Mouse (Mus musculus): ENCODE data around the gene Ap4s1.

DNA sequence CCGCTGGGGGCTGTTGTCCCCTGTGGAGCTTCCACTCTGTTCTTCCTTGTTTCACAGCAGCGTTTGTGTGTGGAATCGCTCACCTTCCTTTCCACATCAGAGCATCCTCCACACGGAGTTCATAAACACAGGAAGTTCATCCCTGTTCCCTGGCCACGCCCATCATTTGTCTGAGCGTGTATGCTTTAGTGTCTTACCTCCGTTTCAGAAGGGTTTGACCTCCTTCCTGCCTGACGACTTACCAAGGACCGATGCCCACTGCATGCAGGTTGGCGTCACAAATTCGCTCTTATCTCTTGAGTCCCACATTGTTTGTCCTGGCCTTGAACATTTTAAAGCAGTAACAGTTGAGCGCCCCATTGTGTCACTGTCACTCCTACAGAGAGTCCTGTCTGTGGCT lies 14.9 kb downstream of the Ap4s1 start:
- no peak for TF ChIP-seq CTCF (IDR thresholded peaks at IDR 0.05; ENCODE audit: extremely low read depth, insufficient read length, insufficient replicate concordance, low read depth, low read length)
- no peak for TF ChIP-seq POLR2A (IDR thresholded peaks at IDR 0.05; ENCODE audit: low read depth, low read length)

All from small intestine, adult 2 months (tissue).